Mouse (Mus musculus) embryonic stem cell, embryonic (primary cell): ENCODE measurements around the gene Scd3.

ENCODE experiments used
- CTCF ChIA-PET, 4 experiments: fragments of 300-600 bp in 2 of 4; fragments of 350-600 bp in 2 of 4; sonication (Branson Sonifier 250); formaldehyde crosslinking; loops; one replicate each; lab custom pipeline; 2022; ENCODE audit warnings: inconsistent platforms in 2 of 4; lab: Charles Lee
- POLR2A ChIA-PET, 4 experiments: fragments of 300-600 bp in 2 of 4; fragments of 350-600 bp in 2 of 4; sonication (Branson Sonifier 250); formaldehyde crosslinking; loops; one replicate each; lab custom pipeline; 2022; ENCODE audit warnings: antibody characterized with exemption in 4 of 4, inconsistent platforms in 1 of 4; lab: Charles Lee

The Scd3 gene

DNA sequence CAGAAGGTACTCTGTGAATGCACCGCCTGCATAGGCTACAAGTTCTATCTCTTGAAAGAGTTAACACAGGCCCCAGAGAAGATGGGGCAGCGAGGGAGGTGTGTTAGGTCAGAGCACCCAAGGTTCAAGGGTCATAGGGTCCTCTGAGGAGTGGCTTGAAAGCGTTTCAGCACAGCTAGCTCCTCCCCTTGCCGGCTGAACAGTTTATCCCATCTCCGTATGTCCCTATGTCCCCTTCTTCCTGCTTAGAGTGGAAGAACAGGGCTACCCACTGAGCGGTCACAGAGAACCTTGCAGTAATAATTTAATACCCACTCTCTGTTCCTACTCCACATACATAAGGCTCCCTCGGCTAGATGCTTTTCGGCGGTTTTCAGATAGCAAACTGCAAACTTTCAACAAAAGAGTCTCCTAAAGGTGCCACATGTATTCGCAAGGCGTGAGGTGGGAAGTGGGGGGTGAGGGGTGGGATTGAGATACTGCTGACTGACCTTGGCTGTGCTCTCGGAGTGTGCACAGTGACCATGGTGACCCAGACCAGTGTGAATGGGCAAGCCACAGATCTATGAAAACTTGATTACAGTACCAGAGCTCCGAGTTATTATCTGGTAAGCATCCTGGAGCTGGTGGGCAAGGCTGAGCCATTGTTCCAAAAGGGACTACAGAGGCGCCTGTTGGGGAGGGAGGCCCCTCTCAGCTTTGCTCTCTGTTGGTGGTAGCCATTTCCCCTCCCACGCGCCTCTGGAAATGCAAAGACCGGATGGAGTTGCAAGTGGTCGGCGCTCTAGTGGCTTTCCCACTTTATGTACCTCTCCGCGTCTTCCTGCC lies 90.1 kb downstream of the Scd3 start, which contains the start of gene Scd2:
Gene Scd2 (plus strand): TSS at position 734 of the 828 bp plus-strand sequence.
- ChIA-PET CTCF (interaction anchor here (0.6 to 5.0 kb wide), 36 partner anchors 8 to 884 kb away, joined by 3 to 60 read pairs (median 5); partner anchors contain the start of gene Slc25a28 (in 1 of the 4)), POLR2A (interaction anchor here (0.5 to 22.2 kb wide), 60 partner anchors 8 to 618 kb away, joined by 3 to 443 read pairs (median 6); partner anchors contain the start of genes Scd1 (in 1 of the 4) and Slc25a28 (in 1 of the 4))
